Comparison of ENCODE assay signal across 8 mouse cellular contexts in the genomic region with DNA sequence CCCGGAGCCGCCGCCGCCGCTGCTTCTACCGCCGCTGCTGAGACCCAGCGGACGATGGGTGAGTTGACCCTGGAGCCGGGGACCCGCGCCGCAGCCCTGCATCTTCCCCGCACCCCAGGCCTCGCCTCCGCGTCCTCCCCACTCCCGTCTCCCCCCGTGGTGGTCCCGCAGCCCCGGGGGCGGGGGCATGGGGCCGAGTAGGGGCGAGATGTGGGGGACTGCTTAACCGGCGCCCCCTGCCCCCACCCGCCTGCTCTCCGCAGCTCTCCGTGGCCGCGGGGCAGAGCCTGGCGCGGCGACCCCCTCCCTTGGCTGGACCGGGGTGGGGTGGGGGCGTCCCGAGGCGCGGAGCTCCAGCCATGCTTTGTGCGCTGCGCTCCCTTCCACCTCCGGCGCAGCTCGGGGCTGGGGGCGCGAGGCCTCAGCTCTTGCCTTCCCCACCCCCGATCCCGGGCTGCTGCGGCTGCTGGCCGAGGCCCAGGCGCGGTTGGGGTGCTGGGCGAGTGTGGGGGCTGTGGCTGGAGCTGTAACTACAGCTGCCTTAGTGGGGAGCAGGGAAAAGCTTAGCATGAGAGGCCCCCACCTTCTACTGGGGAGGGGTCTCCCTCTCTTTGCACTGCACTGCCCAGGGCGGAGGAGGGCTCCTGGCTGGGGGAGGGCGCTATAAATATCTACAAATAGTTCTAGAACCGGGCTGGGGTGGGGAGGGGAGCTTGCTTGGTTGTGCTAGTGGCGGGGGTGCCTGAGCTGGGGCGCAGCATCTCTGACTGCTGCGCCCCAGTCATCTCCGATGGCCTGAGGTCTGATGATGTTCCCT. TPM values are rescaled to one million over a fixed set of nuclear protein-coding genes. Genes with fewer than 3 reads are reported as not detected.
DNase-seq lines count a peak whose midpoint lies in the region; ATAC-seq and TF ChIP-seq lines count a peak whose summit lies in the region.

No protein-coding gene starts in this region.

- H3K9me3 ChIP-seq in kidney, embryonic 16.5 days (ENCODE audit: low read length), result no peaks in the 10 kb centered on the region
- no peaks in the 10 kb centered on the region for H3K9me3 ChIP-seq in embryonic facial prominence, embryonic 12.5 days
- no peaks in the 10 kb centered on the region for H3K9me3 ChIP-seq in midbrain, embryonic 11.5 days (ENCODE audit: control insufficient read depth, low read length)

- H3K9ac ChIP-seq in kidney, embryonic 16.5 days (replicated peaks; ENCODE audit: low read length), result peak overlapping the region; percentile 92
- H3K9ac ChIP-seq in embryonic facial prominence, embryonic 12.5 days, result peak overlapping the region; percentile 98
- H3K9ac ChIP-seq in midbrain, embryonic 11.5 days (ENCODE audit: low read length), result peak overlapping the region; percentile 98

- H3K4me2 ChIP-seq in kidney, embryonic 16.5 days (replicated peaks; ENCODE audit: low read depth, low read length), result peak overlapping the region; percentile 98
- H3K4me2 ChIP-seq in embryonic facial prominence, embryonic 12.5 days (replicated peaks), result peak overlapping the region; percentile 80
- H3K4me2 ChIP-seq in midbrain, embryonic 11.5 days, result peak overlapping the region; percentile 77

- TF ChIP-seq CTCF in bone marrow macrophage, adult 2 months (IDR thresholded peaks at IDR 0.05; ENCODE audit: low read depth, low read length), result no peak

- H3K27me3 ChIP-seq in kidney, embryonic 16.5 days (ENCODE audit: insufficient read depth, low read length), result no peaks in the 10 kb centered on the region
- no peaks in the 10 kb centered on the region for H3K27me3 ChIP-seq in embryonic facial prominence, embryonic 12.5 days
- H3K27me3 ChIP-seq in midbrain, embryonic 11.5 days (ENCODE audit: control insufficient read depth, insufficient read depth, low read length), result no peaks in the 10 kb centered on the region

- H3K27ac ChIP-seq in kidney, embryonic 16.5 days (ENCODE audit: low read length), result peak overlapping the region; percentile 72
- no peak overlapping the region for H3K27ac ChIP-seq in bone marrow macrophage, adult 2 months (ENCODE audit: insufficient read depth, low read depth, low read length)
- peak overlapping the region; percentile 92 for H3K27ac ChIP-seq in embryonic facial prominence, embryonic 12.5 days
- H3K27ac ChIP-seq in midbrain, embryonic 11.5 days (ENCODE audit: low read depth, low read length), result peak overlapping the region; percentile 76

- peak; percentile 37; the same call in 1 of the 2 replicates for ATAC-seq in kidney, embryonic 16.5 days (ENCODE audit: low FRiP score, low TSS enrichment)
- ATAC-seq in embryonic facial prominence, embryonic 12.5 days (ENCODE audit: insufficient number of reproducible peaks, insufficient read depth, low FRiP score, low TSS enrichment), result peak; percentile 31; the same call in 1 of the 2 replicates
- ATAC-seq in midbrain, embryonic 11.5 days (ENCODE audit: low FRiP score), result peak; percentile 78

- no peak for TF ChIP-seq POLR2A in bone marrow macrophage, adult 2 months (IDR thresholded peaks at IDR 0.05; ENCODE audit: borderline replicate concordance, low read depth, low read length)

- no peak for DNase-seq in kidney, adult 18-20 months
- DNase-seq in kidney, postnatal 4 days, result peak; percentile 48 to 59
- peak; percentile 95 for DNase-seq in midbrain, embryonic 11.5 days (ENCODE audit: low spot score, missing footprints)
- DNase-seq in testis, postnatal 10 days (ENCODE audit: low spot score), result peak; percentile 65
- DNase-seq in lung, postnatal 14 days, result no peak

- H3K4me1 ChIP-seq in kidney, embryonic 16.5 days (ENCODE audit: insufficient read depth, low read length), result peaks cover 32% of the 10 kb centered on the region
- H3K4me1 ChIP-seq in bone marrow macrophage, adult 2 months (ENCODE audit: control insufficient read depth, insufficient read depth, low read length), result 0 out of 2 replicates have a peak, but pooled peaks cover 2% of the 10 kb centered on the region
- H3K4me1 ChIP-seq in embryonic facial prominence, embryonic 12.5 days, result peaks cover 34% of the 10 kb centered on the region
- H3K4me1 ChIP-seq in midbrain, embryonic 11.5 days (ENCODE audit: control insufficient read depth, insufficient read depth, low read length), result peaks cover 9% of the 10 kb centered on the region

- no peaks in the 10 kb centered on the region for H3K36me3 ChIP-seq in kidney, embryonic 16.5 days (ENCODE audit: insufficient read depth, low read length)
- no peaks in the 10 kb centered on the region for H3K36me3 ChIP-seq in embryonic facial prominence, embryonic 12.5 days
- H3K36me3 ChIP-seq in midbrain, embryonic 11.5 days (ENCODE audit: control insufficient read depth, insufficient read depth, low read length), result no peaks in the 10 kb centered on the region

- WGBS in kidney, embryonic 16.5 days, result 1% methylated on average over 44 of the region's 60 CpGs
- WGBS in embryonic facial prominence, embryonic 12.5 days, result under 1% methylated on average over 50 of the region's 60 CpGs
- WGBS in midbrain, embryonic 11.5 days, result under 1% methylated on average over 42 of the region's 60 CpGs

- peak overlapping the region; percentile 82 for H3K4me3 ChIP-seq in kidney, embryonic 16.5 days (ENCODE audit: low read length)
- H3K4me3 ChIP-seq in bone marrow macrophage, adult 2 months (ENCODE audit: insufficient read depth, low read length), result peak overlapping the region; percentile 25; the same call in 1 of the 2 replicates
- H3K4me3 ChIP-seq in embryonic facial prominence, embryonic 12.5 days, result peak overlapping the region; percentile 97
- peak overlapping the region; percentile 97 for H3K4me3 ChIP-seq in midbrain, embryonic 11.5 days (ENCODE audit: low read depth, low read length)

RNA-seq across cellular contexts. Expression of a gene that starts 0.5 kb away (rescaled TPM):
- polyA plus RNA-seq in kidney, embryonic 16.5 days (2015; fragmentation: Nextera tagmentation; extraction: Ambion mirVana), result 9.4 and 9.5 TPM in 2 replicates
- not detected in 2 replicates for polyA plus RNA-seq in bone marrow macrophage, adult 2 months (2012; ENCODE audit: insufficient read depth, insufficient read length, missing spikeins)
- polyA plus RNA-seq in embryonic facial prominence, embryonic 12.5 days (2016; fragmentation: Nextera tagmentation; extraction: Ambion mirVana), result 10.5 and 11.7 TPM in 2 replicates
- 8.0 and 10.7 TPM in 2 replicates for polyA plus RNA-seq in midbrain, embryonic 11.5 days (2014; fragmentation: Nextera tagmentation; extraction: Ambion mirVana)

RNA-seq across cellular contexts. Expression of a gene that starts 41.1 kb away (rescaled TPM):
- polyA plus RNA-seq in kidney, embryonic 16.5 days (2015; fragmentation: Nextera tagmentation; extraction: Ambion mirVana), result 44.1 and 44.7 TPM in 2 replicates
- polyA plus RNA-seq in bone marrow macrophage, adult 2 months (2012; ENCODE audit: insufficient read depth, insufficient read length, missing spikeins), result 18.3 and 19.2 TPM in 2 replicates
- 47.5 and 48.5 TPM in 2 replicates for polyA plus RNA-seq in embryonic facial prominence, embryonic 12.5 days (2016; fragmentation: Nextera tagmentation; extraction: Ambion mirVana)
- 24.9 and 29.4 TPM in 2 replicates for polyA plus RNA-seq in midbrain, embryonic 11.5 days (2014; fragmentation: Nextera tagmentation; extraction: Ambion mirVana)

RNA-seq across cellular contexts. Expression of a gene that starts 59.8 kb away (rescaled TPM):
- polyA plus RNA-seq in kidney, embryonic 16.5 days (2015; fragmentation: Nextera tagmentation; extraction: Ambion mirVana), result 36.3 and 38.1 TPM in 2 replicates
- 19.7 and 22.2 TPM in 2 replicates for polyA plus RNA-seq in bone marrow macrophage, adult 2 months (2012; ENCODE audit: insufficient read depth, insufficient read length, missing spikeins)
- polyA plus RNA-seq in embryonic facial prominence, embryonic 12.5 days (2016; fragmentation: Nextera tagmentation; extraction: Ambion mirVana), result 39.7 and 42.1 TPM in 2 replicates
- 35.5 and 40.8 TPM in 2 replicates for polyA plus RNA-seq in midbrain, embryonic 11.5 days (2014; fragmentation: Nextera tagmentation; extraction: Ambion mirVana)

Comparison
In these comparisons a context has a peak if more than half of its experiments do, and no peak if none do; other contexts are left out.
1. DNase-seq: peak in kidney, postnatal 4 days (2 of 2), midbrain, embryonic 11.5 days (single experiment) and testis, postnatal 10 days (single experiment); none in kidney, adult 18-20 months (single experiment) and lung, postnatal 14 days (single experiment).
2. H3K4me3 ChIP-seq: peak in every context shown above with its lines; median percentile 97 in embryonic facial prominence, embryonic 12.5 days; 97 in midbrain, embryonic 11.5 days; 82 in kidney, embryonic 16.5 days; 25 in bone marrow macrophage, adult 2 months.
3. Peak in every context shown above with its lines, with median percentiles within 50 percentile points of each other: ATAC-seq, H3K4me2 ChIP-seq and H3K9ac ChIP-seq.